Mouse (Mus musculus) cerebellum, postnatal 36 days (tissue): ENCODE data around the gene Fam219b.

ENCODE experiments used
- DNase-seq, 2 experiments: peaks; one replicate each; pipeline ENCODE4 v3.0.0; 2021 to 2022; ENCODE audit warnings: mixed read lengths in 2 of 2

Gene Fam219b

GRCm38 (mm10) chr9:57526435-57526834, 10.9 kb upstream of the Fam219b start:
- DNase-seq: no peak

- DNase-seq: no peak
These were observed 5.4 kb upstream of the Fam219b start for GRCm38 (mm10) chr9:57531946-57532345.

GRCm38 (mm10) chr9:57536362-57536761, 966 bp upstream of the Fam219b start:
- DNase-seq: no peak

- DNase-seq: peak in 1 of 2 experiments; percentile 45
These were observed 427 bp downstream of the Fam219b start for GRCm38 (mm10) chr9:57537728-57538181.

- no peak for DNase-seq
These were observed 2.2 kb downstream of the Fam219b start for GRCm38 (mm10) chr9:57539550-57539949.

GRCm38 (mm10) chr9:57541312-57541711, 4.0 kb downstream of the Fam219b start:
- DNase-seq: peak; percentile 47 to 65

GRCm38 (mm10) chr9:57543951-57544350, 6.6 kb downstream of the Fam219b start:
- no peak for DNase-seq

- DNase-seq: peak; percentile 37 to 43
These were observed 10.0 kb downstream of the Fam219b start for GRCm38 (mm10) chr9:57547287-57547686.

- no peak for DNase-seq
These were observed 10.5 kb downstream of the Fam219b start for GRCm38 (mm10) chr9:57547869-57548268.

GRCm38 (mm10) chr9:57549186-57549585, 11.9 kb downstream of the Fam219b start:
- peak in 1 of 2 experiments; percentile 29 for DNase-seq

GRCm38 (mm10) chr9:57550126-57550862, 13.0 kb downstream of the Fam219b start:
- DNase-seq: no peak

GRCm38 (mm10) chr9:57552139-57552887, 15.0 kb downstream of the Fam219b start, which contains the start of gene Mpi:
Gene Mpi (minus strand): TSS chr9:57552763.
- DNase-seq: peak; percentile 68 to 72

- DNase-seq: no peak
These were observed 15.8 kb downstream of the Fam219b start for GRCm38 (mm10) chr9:57553119-57553518.

- no peak for DNase-seq
These were observed 17.4 kb downstream of the Fam219b start for GRCm38 (mm10) chr9:57554753-57555152.

GRCm38 (mm10) chr9:57557215-57557614, 19.9 kb downstream of the Fam219b start:
- no peak for DNase-seq

GRCm38 (mm10) chr9:57558625-57559024, 21.3 kb downstream of the Fam219b start:
- no peak for DNase-seq

GRCm38 (mm10) chr9:57559568-57559967, 22.2 kb downstream of the Fam219b start:
- DNase-seq: no peak

GRCm38 (mm10) chr9:57560263-57560662, 22.9 kb downstream of the Fam219b start:
- no peak for DNase-seq

- peak; percentile 94 to 95 for DNase-seq
These were observed 23.8 kb downstream of the Fam219b start, which contains the start of gene Scamp2 for GRCm38 (mm10) chr9:57560861-57561710. Gene Scamp2 (plus strand): TSS chr9:57560943.

- DNase-seq: no peak
These were observed 24.4 kb downstream of the Fam219b start for GRCm38 (mm10) chr9:57561711-57562099.

- DNase-seq: no peak
These were observed 25.6 kb downstream of the Fam219b start for GRCm38 (mm10) chr9:57562896-57563372.

GRCm38 (mm10) chr9:57564609-57565008, 27.3 kb downstream of the Fam219b start:
- no peak for DNase-seq
